Mouse (Mus musculus) embryonic facial prominence, embryonic 11.5 days (tissue): ENCODE data around the gene Sufu. TPM values are rescaled to one million over a fixed set of nuclear protein-coding genes. Genes with fewer than 3 reads are reported as not detected.
A peak's percentile ranks its signal among the peaks of the same experiment; 100 is the strongest.

Source experiments
- ATAC-seq: fragments of 200-750 bp; cut with Nextera tagmentation; replicated peaks from 2 replicates; pipeline ENCODE4 v1.8.0; 2017; ENCODE audit warnings: low read depth; ENCODE audit not compliant: insufficient number of reproducible peaks, low FRiP score, low TSS enrichment
- DNase-seq: peaks from one replicate; pipeline ENCODE4 v3.0.0-alpha.2; 2015; ENCODE audit warnings: low spot score
- H3K27ac ChIP-seq: fragments of 300-500 bp; sonication (generic); replicated peaks from 2 replicates; pipeline ENCODE4 v1.5.1; 2014; ENCODE audit warnings: mild to moderate bottlenecking, low read depth, low read length, control low read depth
- H3K27me3 ChIP-seq: fragments of 300-500 bp; sonication (generic); 2 replicates; pipeline ENCODE4 v1.6.1; 2014; ENCODE audit warnings: mild to moderate bottlenecking, low read length, moderate library complexity, mixed read lengths; ENCODE audit not compliant: control insufficient read depth, insufficient read depth
- H3K36me3 ChIP-seq: fragments of 300-500 bp; sonication (generic); replicated peaks from 2 replicates; pipeline ENCODE4 v1.6.1; 2014; ENCODE audit warnings: low read depth, mild to moderate bottlenecking, low read length, moderate library complexity, mixed read lengths; ENCODE audit not compliant: control insufficient read depth, insufficient read depth
- H3K4me1 ChIP-seq: fragments of 300-500 bp; sonication (generic); 2 replicates; pipeline ENCODE4 v1.6.1; 2014; ENCODE audit warnings: low read length, mixed read lengths; ENCODE audit not compliant: control insufficient read depth, insufficient read depth
- H3K4me2 ChIP-seq: fragments of 300-500 bp; sonication (generic); 2 replicates; pipeline ENCODE4 v1.6.1; 2014; ENCODE audit warnings: low read depth, mild to moderate bottlenecking, control low read depth, low read length, moderate library complexity
- H3K4me3 ChIP-seq: fragments of 300-500 bp; sonication (generic); 2 replicates; pipeline ENCODE4 v1.5.1; 2014; ENCODE audit warnings: low read depth, low read length, control low read depth
- H3K9ac ChIP-seq: fragments of 300-500 bp; sonication (generic); replicated peaks from 2 replicates; pipeline ENCODE4 v1.6.1; 2014; ENCODE audit warnings: mild to moderate bottlenecking, control low read depth, low read length
- H3K9me3 ChIP-seq: fragments of 300-500 bp; sonication (generic); replicated peaks from 2 replicates; pipeline ENCODE4 v1.6.1; 2016; ENCODE audit warnings: mild to moderate bottlenecking, low read length, inconsistent platforms, mixed read lengths; ENCODE audit not compliant: control insufficient read depth
- WGBS: fragments of 180-500 bp; shearing (Covaris S2); extraction: QIAGEN DNeasy Blood & Tissue Kit; methylation state at CpG from one replicate; pipeline ENCODE4 v1.1.7; 2014; 5-methylcytosine and 5-hydroxymethylcytosine counted together
- polyA plus RNA-seq: library from polyadenylated mRNA; unstranded; fragments of >200 nt; fragmentation: Nextera tagmentation; extraction: Ambion mirVana; gene quantifications from 2 replicates; pipeline ENCODE4 v1.2.1, GENCODE M21; 2014

Sufu gene
- polyA plus RNA-seq, 1 experiment from 2014 or later = 32.7 TPM

DNA sequence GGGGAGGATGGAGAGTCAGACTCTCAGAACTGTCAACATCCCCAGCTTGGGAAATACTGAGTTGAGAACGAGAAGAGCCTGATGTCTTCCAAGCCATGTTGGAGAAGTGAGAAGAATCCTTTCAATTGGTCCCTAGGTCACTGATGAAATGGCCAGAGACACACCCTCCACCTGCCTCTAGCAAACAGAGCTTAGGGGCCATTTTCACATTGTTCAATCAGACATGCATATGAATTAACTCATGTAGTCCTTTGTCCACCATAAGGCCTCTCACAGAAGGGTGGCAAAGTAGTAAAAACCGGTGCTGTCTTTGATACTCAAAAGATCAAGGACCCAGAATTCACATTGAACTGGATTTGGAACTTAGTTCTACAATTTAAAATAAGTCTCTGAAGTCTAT, 100.5 kb downstream of the Sufu start:
- H3K27me3 ChIP-seq = no peaks in the 10 kb centered on the region
- H3K36me3 ChIP-seq = no peaks in the 10 kb centered on the region
- no peak overlapping the region for H3K4me2 ChIP-seq
- 54% methylated on average over 2 of the region's 2 CpGs for WGBS
- H3K4me3 ChIP-seq = no peak overlapping the region
- no peak overlapping the region for H3K9ac ChIP-seq
- no peaks in the 10 kb centered on the region for H3K9me3 ChIP-seq
- no peak overlapping the region for H3K27ac ChIP-seq
- ATAC-seq (no peak), DNase-seq (no peak)
- H3K4me1 ChIP-seq = no peaks in the 10 kb centered on the region

DNA sequence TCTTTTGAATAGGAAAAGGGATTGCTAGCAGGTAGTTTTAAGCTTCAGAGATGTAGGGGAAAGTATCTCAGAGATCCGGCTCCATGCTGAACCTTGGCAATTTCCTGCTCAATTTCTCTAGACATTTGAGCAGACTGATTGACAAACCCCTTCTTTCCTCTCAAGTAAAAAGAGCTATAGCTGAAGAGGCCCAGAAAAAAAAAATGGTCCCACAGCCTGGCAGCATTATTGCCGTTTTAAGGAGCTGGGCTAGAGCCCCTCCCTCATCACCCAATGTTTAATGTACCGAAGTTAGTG, 102.8 kb downstream of the Sufu start:
- H3K4me3 ChIP-seq = 0 out of 2 replicates have a peak overlapping the region, but pooled peaks have one; percentile 93
- H3K9ac ChIP-seq = no peak overlapping the region
- H3K27ac ChIP-seq = 0 out of 2 replicates have a peak overlapping the region, but pooled peaks have one; percentile 11
- no peaks in the 10 kb centered on the region; the same call in 1 of the 2 replicates for H3K36me3 ChIP-seq
- H3K4me2 ChIP-seq = no peak overlapping the region
- H3K27me3 ChIP-seq = no peaks in the 10 kb centered on the region
- no peaks in the 10 kb centered on the region for H3K9me3 ChIP-seq
- ATAC-seq (no peak), DNase-seq (no peak)
- 1% methylated on average over 3 of the region's 3 CpGs for WGBS
- no peaks in the 10 kb centered on the region; the same call in 1 of the 2 replicates for H3K4me1 ChIP-seq

DNA sequence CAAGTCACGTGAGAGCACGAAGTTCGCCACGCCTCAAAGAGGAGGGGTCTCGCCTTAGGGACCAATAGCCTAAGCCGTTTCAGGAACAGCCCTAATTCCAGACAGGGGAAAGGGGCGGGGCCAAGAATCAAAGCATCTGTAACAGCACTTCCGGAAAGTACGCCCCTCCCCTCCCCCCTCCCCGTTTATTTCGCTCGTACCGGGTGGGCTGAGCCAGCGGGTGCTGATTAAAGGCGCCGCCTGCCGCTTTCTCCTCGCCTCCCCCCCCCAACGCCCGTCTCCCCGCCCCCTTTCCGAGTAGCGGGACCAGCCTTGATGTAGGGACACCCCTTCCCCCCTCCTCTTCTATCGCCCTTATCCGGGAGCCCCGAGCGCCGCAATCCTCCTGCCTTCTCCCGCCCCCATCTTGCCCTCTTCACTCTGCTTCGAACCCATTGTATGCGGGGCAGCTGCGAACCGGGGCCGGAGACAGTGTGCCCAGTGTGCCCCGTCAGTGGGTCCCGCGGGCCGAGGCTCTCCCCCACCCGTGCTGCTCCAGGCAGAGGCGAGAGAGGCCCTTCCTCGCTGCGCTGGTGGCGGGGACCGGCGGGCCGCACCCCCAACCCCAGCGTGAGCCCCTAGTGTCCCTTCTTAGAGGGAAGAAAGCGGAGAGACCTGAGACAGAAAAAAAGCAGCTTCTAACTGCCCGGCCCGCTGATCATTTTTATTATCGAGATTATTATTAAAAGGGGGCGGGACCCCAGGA, 103.3 kb downstream of the Sufu start:
- peak overlapping the region; percentile 97 for H3K27ac ChIP-seq
- H3K9me3 ChIP-seq = no peaks in the 10 kb centered on the region
- no peaks in the 10 kb centered on the region; the same call in none of the 2 replicates for H3K4me1 ChIP-seq
- DNase-seq (peak; percentile 100), ATAC-seq (peak; percentile 72)
- H3K4me3 ChIP-seq = peak overlapping the region; percentile 93
- peak overlapping the region; percentile 86 for H3K9ac ChIP-seq
- under 1% methylated on average over 47 of the region's 52 CpGs for WGBS
- peak overlapping the region; percentile 94 for H3K4me2 ChIP-seq
- H3K27me3 ChIP-seq = no peaks in the 10 kb centered on the region
- H3K36me3 ChIP-seq = no peaks in the 10 kb centered on the region; the same call in 1 of the 2 replicates

DNA sequence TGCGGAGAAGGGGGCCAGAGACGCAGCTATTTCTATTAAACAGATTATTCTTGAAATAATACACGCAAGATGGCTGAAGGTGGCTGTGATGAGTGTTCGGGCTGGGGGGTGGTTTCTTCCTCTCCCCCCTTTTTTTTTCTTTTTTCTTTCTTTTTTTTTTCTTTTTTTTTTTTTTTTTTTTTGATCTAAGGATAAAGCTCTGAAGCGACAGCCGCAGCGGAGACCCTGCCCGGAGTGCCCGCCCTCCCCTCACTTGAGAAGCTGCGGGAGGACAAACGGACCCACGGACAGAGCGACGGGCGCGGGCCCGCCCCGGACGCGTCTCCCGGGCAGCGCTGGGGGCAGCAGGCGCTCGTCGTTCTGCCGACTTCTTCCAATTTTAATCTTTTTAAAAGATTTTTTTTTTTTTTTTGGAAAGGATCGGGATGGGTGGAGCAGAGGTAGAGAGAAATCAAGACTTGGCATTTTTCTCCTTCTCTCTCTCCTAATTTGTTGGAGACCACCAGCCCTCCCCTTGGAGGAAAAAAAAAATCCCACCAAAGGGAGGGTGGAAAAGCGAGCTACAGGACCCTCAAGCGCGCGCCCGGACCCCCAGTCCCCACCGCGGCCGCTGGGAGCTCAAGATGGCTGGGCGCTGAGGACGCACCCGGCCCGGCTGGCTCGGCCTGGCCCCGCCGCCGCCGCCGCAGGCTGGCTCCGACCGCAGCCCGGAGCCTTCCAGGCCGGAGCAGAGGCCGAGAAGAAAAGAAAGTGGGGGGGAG, 104.1 kb downstream of the Sufu start:
- Histone ChIP-seq H3K4me1 (no peaks in the 10 kb centered on the region; the same call in none of the 2 replicates), H3K4me2 (peak overlapping the region; percentile 94), H3K27ac (peak overlapping the region; percentile 97), H3K9ac (peak overlapping the region; percentile 86), H3K9me3 (no peaks in the 10 kb centered on the region), H3K36me3 (no peaks in the 10 kb centered on the region; the same call in 1 of the 2 replicates), H3K27me3 (no peaks in the 10 kb centered on the region), H3K4me3 (peak overlapping the region; percentile 93)
- WGBS = under 1% methylated on average over 32 of the region's 50 CpGs
- DNase-seq (peak; percentile 83), ATAC-seq (0 out of 2 replicates have a peak, but pooled peaks have one; percentile 16)

DNA sequence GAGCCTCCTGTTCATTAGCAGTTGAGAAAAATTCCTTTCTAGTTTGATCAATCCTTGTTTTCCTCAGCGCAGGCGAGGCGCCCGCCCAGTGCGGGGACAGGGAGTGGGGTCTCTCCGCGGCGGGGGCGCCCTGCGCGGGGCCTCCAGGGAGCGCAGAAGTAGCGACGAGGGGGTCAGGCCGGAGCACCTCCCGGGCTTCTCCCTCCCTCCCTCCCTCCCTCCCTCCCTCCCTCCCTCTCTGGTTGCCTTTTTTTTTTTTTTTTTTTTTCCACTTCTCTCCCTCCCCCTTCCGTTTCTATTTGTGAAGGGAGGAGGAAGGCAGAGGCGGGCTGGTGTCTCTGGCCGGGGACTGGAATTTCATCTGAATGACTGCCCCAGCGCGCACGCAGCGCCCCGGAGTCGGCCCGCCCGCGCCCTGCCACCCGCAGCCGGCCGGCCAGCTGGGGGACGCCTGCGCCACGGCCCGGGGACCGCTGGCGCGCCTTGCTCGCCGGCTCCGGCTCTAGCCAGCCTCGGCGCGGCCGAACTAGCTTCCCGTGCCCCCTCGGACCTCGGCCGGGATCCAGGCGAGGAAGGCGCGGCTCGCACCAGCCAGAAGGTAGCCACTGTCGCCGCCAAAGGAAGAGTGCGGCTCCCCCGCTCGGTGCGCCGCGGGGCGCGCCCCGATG, 104.8 kb downstream of the Sufu start, which contains the start of gene Trim8:
Trim8 (plus strand) TSS at position 302 of the 668 bp plus-strand sequence.
- WGBS = under 1% methylated on average over 52 of the region's 64 CpGs
- ATAC-seq (peak; percentile 55; the same call in 1 of the 2 replicates), DNase-seq (peak; percentile 77)
- H3K4me1 ChIP-seq = peaks cover 3% of the 10 kb centered on the region
- H3K4me2 ChIP-seq = peak within 1 kb of the TSS; percentile 94
- H3K9ac ChIP-seq = peak within 1 kb of the TSS; percentile 97
- no peaks in the 10 kb centered on the region for H3K9me3 ChIP-seq
- H3K4me3 ChIP-seq = peak within 1 kb of the TSS; percentile 93
- no peaks in the 10 kb centered on the region for H3K27me3 ChIP-seq
- no peaks in the 10 kb centered on the region; the same call in none of the 2 replicates for H3K36me3 ChIP-seq
- H3K27ac ChIP-seq = peak within 1 kb of the TSS; percentile 97

DNA sequence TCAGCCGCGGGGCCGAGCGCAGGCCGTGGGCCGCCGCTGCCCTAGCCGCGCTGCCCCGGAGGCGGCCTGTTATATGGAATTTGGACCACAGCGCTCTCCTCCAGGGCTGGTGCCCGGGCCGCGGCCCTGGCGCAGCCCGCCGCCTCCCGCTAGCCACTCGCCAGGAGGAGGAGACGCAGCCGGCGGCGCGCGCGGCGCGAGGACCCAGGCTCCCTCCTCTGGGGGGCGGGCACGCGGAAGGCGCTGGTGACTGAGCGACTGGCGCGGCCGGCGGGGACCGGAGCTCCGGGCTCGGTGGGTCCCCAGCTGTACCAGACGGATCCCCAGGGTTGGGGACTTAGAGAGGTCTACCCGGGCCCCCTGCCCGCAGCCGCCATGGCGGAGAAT, 105.4 kb downstream of the Sufu start:
- H3K4me3 ChIP-seq = peak overlapping the region; percentile 93
- under 1% methylated on average over 35 of the region's 46 CpGs for WGBS
- H3K36me3 ChIP-seq = no peaks in the 10 kb centered on the region; the same call in none of the 2 replicates
- H3K9ac ChIP-seq = peak overlapping the region; percentile 97
- DNase-seq (peak; percentile 66), ATAC-seq (no peak)
- peak overlapping the region; percentile 94 for H3K4me2 ChIP-seq
- H3K27me3 ChIP-seq = no peaks in the 10 kb centered on the region
- no peaks in the 10 kb centered on the region for H3K9me3 ChIP-seq
- H3K4me1 ChIP-seq = peaks cover 3% of the 10 kb centered on the region
- H3K27ac ChIP-seq = peak overlapping the region; percentile 97

DNA sequence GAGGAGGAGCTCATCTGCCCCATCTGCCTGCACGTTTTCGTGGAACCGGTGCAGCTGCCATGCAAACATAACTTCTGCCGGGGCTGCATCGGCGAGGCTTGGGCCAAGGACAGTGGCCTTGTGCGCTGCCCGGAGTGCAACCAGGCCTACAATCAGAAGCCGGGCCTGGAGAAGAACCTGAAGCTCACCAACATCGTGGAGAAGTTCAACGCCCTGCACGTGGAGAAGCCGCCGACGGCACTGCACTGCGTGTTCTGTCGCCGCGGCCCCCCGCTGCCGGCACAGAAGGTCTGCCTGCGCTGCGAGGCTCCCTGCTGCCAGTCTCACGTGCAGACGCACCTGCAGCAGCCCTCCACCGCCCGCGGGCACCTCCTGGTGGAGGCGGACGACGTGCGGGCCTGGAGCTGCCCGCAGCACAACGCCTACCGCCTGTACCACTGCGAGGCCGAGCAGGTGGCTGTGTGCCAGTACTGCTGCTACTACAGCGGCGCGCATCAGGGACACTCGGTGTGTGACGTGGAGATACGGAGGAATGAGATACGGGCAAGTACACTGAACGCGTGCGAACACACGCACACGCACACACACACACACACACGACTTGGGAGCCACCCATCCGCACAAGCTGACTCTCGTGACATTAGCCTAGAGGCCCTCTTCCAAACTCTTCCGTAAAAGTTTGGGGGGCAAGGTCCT, 105.9 kb downstream of the Sufu start:
- WGBS = under 1% methylated on average over 53 of the region's 53 CpGs
- H3K4me1 ChIP-seq = peaks cover 3% of the 10 kb centered on the region
- ATAC-seq = no peak

More for the DNA sequence above, 105.9 kb downstream of the Sufu start:
- Histone ChIP-seq H3K27ac (peak overlapping the region; percentile 97), H3K4me2 (peak overlapping the region; percentile 94), H3K9me3 (no peaks in the 10 kb centered on the region), H3K4me3 (peak overlapping the region; percentile 93), H3K9ac (peak overlapping the region; percentile 97), H3K27me3 (no peaks in the 10 kb centered on the region), H3K36me3 (no peaks in the 10 kb centered on the region; the same call in none of the 2 replicates)
- peak; percentile 68 for DNase-seq
